Mouse (Mus musculus): ENCODE measurements around the gene Tmco5b.

DNA sequence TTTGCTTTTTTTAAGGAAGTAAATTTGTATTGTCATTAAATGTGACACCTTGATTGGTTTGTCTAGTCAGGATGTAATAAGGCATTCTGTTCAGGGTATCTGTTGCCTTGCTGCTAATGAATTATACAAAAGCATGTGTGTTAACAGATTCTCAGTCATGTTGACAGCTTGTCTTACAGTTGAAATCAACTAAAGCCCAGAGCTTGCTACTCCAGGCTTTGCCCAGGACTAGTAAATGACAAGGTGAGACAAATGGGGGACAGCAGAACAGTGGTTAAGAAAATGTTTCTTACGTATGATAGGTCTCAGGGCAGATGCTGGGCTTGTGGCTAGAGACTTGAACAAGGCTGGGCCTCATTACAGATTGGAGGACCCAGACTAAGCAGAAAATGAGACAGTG, 48.5 kb upstream of the Tmco5b start:
- TF ChIP-seq EP300 (IDR thresholded peaks at IDR 0.05; ENCODE audit: low read depth) = no peak
- no peak for TF ChIP-seq CTCF (IDR thresholded peaks at IDR 0.05; ENCODE audit: low read depth)

Measured in liver, embryonic 14.5 days (tissue).